Mouse (Mus musculus) liver, postnatal 0 days (tissue): ENCODE results near the gene Lrfn5. TPM values are rescaled to one million over a fixed set of nuclear protein-coding genes. Genes with fewer than 3 reads are reported as not detected.

Experiments used
- ATAC-seq: fragments of 200-750 bp; cut with Nextera tagmentation; 2 replicates; pipeline ENCODE4 v1.8.0; 2017; ENCODE audit warnings: mild to moderate bottlenecking, moderate library complexity
- DNase-seq: peaks from one replicate; pipeline ENCODE4 v3.0.0-alpha.2; 2016
- H3K27ac ChIP-seq: fragments of 300-500 bp; sonication (generic); 2 replicates; pipeline ENCODE4 v1.5.1; 2014; ENCODE audit warnings: antibody characterized with exemption, moderate library complexity, mild to moderate bottlenecking, low read depth
- H3K27me3 ChIP-seq: fragments of 300-500 bp; sonication (generic); 2 replicates; pipeline ENCODE4 v1.6.1; 2014; ENCODE audit warnings: low read length, control low read depth, mixed read lengths; ENCODE audit not compliant: insufficient read depth
- H3K36me3 ChIP-seq: fragments of 300-500 bp; sonication (generic); replicated peaks from 2 replicates; pipeline ENCODE4 v1.6.1; 2014; ENCODE audit warnings: mild to moderate bottlenecking, control low read depth, low read length, moderate library complexity, mixed read lengths; ENCODE audit not compliant: insufficient read depth
- H3K4me1 ChIP-seq: fragments of 300-500 bp; sonication (generic); 2 replicates; pipeline ENCODE4 v1.6.1; 2014; ENCODE audit warnings: antibody characterized with exemption, mild to moderate bottlenecking, control low read depth; ENCODE audit not compliant: insufficient read depth
- H3K4me2 ChIP-seq: fragments of 300-500 bp; sonication (generic); 2 replicates; pipeline ENCODE4 v1.6.1; 2014; ENCODE audit warnings: low read depth, mild to moderate bottlenecking, low read length, moderate library complexity, mixed read lengths
- H3K4me3 ChIP-seq: fragments of 300-500 bp; sonication (generic); 2 replicates; pipeline ENCODE4 v1.5.1; 2014; ENCODE audit warnings: low read depth, low read length
- H3K9ac ChIP-seq: fragments of 300-500 bp; sonication (generic); replicated peaks from 2 replicates; pipeline ENCODE4 v1.6.1; 2014; ENCODE audit warnings: mild to moderate bottlenecking, moderate library complexity
- H3K9me3 ChIP-seq: fragments of 300-500 bp; sonication (generic); 2 replicates; pipeline ENCODE4 v1.6.1; 2016; ENCODE audit warnings: mild to moderate bottlenecking, control low read depth, low read length, mixed read lengths
- CTCF ChIP-seq: sonication (generic); IDR thresholded peaks from 2 replicates; pipeline ENCODE4 v1.5.1; 2016; ENCODE audit warnings: antibody characterized with exemption, low read depth
- EP300 ChIP-seq: IDR thresholded peaks from 2 replicates; pipeline ENCODE4 v1.6.1; 2016; ENCODE audit warnings: antibody characterized with exemption, low read depth, mild to moderate bottlenecking
- WGBS: fragments of 180-500 bp; shearing (Covaris S2); extraction: QIAGEN DNeasy Blood & Tissue Kit; methylation state at CpG from one replicate; pipeline ENCODE4 v1.1.7; 2014; ENCODE audit not compliant: insufficient replicate concordance; 5-methylcytosine and 5-hydroxymethylcytosine counted together
- polyA plus RNA-seq: library from polyadenylated mRNA; unstranded; fragments of >200 nt; fragmentation: Nextera tagmentation; extraction: Ambion mirVana; gene quantifications from 2 replicates; pipeline ENCODE4 v1.2.1, GENCODE M21; 2015

Lrfn5 gene
- polyA plus RNA-seq, 1 experiment from 2014 or later = 0.05 TPM

DNA sequence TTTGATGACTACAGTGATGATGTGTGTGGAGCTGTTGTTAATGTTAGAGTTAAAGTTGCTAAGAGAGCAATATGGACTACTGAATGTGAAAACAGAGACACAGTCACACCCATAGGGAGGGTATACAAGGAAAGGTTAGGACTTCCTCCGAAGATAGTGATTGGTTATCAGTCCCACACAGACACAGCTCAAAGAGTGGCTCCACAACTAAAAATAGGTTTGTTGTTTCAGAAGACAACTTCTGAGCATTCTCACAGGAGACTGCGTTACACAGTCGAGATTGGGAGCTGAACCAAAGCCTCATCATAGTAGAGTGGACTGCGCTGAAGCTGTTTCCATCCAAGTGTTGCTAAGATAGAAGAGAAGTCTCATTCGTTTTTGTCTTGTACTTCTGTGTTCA lies 57.0 kb downstream of the Lrfn5 start:
- ATAC-seq (no peak), DNase-seq (no peak)
- TF ChIP-seq EP300 (no peak), CTCF (no peak)
- Histone ChIP-seq H3K36me3 (no peaks in the 10 kb centered on the region), H3K9me3 (no peaks in the 10 kb centered on the region), H3K27ac (no peak overlapping the region), H3K4me2 (no peak overlapping the region), H3K9ac (no peak overlapping the region), H3K4me3 (no peak overlapping the region), H3K27me3 (no peaks in the 10 kb centered on the region), H3K4me1 (no peaks in the 10 kb centered on the region)
- WGBS = 72% methylated on average over 5 of the region's 5 CpGs

DNA sequence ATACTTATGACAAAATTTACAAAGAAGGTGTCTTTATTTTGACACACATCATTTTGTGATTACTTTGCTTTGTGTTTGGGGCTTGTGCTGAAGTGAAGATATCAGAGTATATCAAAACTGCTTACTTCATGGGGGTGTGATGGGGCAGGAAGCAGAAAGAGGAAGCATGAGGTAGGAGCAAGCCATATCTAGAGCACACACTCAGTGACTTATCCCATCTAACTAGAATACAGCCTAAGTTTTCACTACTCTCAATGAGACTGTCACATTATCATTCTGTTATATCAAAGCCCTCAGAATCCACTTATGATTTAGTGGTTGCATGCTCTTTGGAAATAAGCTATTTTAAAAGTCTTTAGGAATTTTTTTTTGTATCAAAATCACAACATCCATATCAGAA lies 77.4 kb downstream of the Lrfn5 start:
- H3K9me3 ChIP-seq = no peaks in the 10 kb centered on the region
- no peak overlapping the region for H3K4me3 ChIP-seq
- H3K4me1 ChIP-seq = no peaks in the 10 kb centered on the region
- H3K36me3 ChIP-seq = no peaks in the 10 kb centered on the region
- no peak overlapping the region for H3K27ac ChIP-seq
- ATAC-seq (no peak), DNase-seq (no peak)
- H3K4me2 ChIP-seq = no peak overlapping the region
- H3K9ac ChIP-seq = no peak overlapping the region
- H3K27me3 ChIP-seq = no peaks in the 10 kb centered on the region
- no peak for TF ChIP-seq EP300
- no peak for TF ChIP-seq CTCF

GRCm38 (mm10) chr12:61607871-61608270 lies 84.9 kb downstream of the Lrfn5 start:
- Histone ChIP-seq H3K27me3 (no peaks in the 10 kb centered on the region), H3K9me3 (peaks cover 3% of the 10 kb centered on the region; the same call in 1 of the 2 replicates), H3K27ac (no peak overlapping the region), H3K36me3 (no peaks in the 10 kb centered on the region), H3K4me2 (no peak overlapping the region), H3K9ac (no peak overlapping the region), H3K4me1 (no peaks in the 10 kb centered on the region), H3K4me3 (no peak overlapping the region)
- TF ChIP-seq CTCF (no peak), EP300 (no peak)
- ATAC-seq (no peak), DNase-seq (no peak)
- WGBS = 76% methylated on average over 3 of the region's 3 CpGs

GRCm38 (mm10) chr12:61610081-61610480 lies 87.1 kb downstream of the Lrfn5 start:
- H3K36me3 ChIP-seq = no peaks in the 10 kb centered on the region
- no peak for ATAC-seq
- DNase-seq = no peak
- H3K4me1 ChIP-seq = no peaks in the 10 kb centered on the region
- no peak overlapping the region for H3K9ac ChIP-seq
- TF ChIP-seq EP300 = no peak
- TF ChIP-seq CTCF = no peak
- H3K27me3 ChIP-seq = no peaks in the 10 kb centered on the region
- peaks cover 3% of the 10 kb centered on the region; the same call in 1 of the 2 replicates for H3K9me3 ChIP-seq
- no peak overlapping the region for H3K4me2 ChIP-seq
- 53% methylated on average over 1 of the region's 1 CpGs for WGBS
- H3K4me3 ChIP-seq = no peak overlapping the region
- H3K27ac ChIP-seq = no peak overlapping the region

- Histone ChIP-seq H3K9me3 (no peaks in the 10 kb centered on the region), H3K36me3 (no peaks in the 10 kb centered on the region), H3K4me2 (no peak overlapping the region), H3K27me3 (no peaks in the 10 kb centered on the region), H3K27ac (no peak overlapping the region), H3K4me3 (no peak overlapping the region), H3K4me1 (no peaks in the 10 kb centered on the region), H3K9ac (no peak overlapping the region)
- DNase-seq (no peak), ATAC-seq (no peak)
- TF ChIP-seq EP300 (no peak), CTCF (no peak)
Measured at GRCm38 (mm10) chr12:61624532-61624931, 101.6 kb downstream of the Lrfn5 start.

DNA sequence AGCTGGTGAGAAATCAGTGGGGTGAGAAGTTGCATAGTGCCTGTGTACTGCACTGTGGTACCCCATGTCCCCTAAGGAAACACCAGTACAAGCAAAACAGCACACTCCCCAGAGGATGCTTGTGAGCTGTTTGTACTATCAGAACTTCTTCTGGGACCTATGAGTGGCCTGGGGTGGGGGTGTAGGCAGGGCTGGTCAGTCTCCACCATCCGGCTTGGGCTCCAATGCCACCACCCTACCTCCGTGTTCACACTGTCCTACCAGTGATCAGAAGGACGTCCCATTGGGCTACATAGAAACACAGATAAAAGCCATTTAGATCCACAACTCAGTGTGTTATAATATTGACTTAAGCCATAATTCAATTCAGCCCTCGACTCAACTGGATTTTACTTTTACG lies 131.4 kb downstream of the Lrfn5 start:
- H3K4me2 ChIP-seq = no peak overlapping the region
- ATAC-seq (no peak), DNase-seq (no peak)
- H3K36me3 ChIP-seq = no peaks in the 10 kb centered on the region
- 82% methylated on average over 5 of the region's 5 CpGs for WGBS
- no peak overlapping the region for H3K4me3 ChIP-seq
- TF ChIP-seq CTCF (no peak), EP300 (no peak)
- no peaks in the 10 kb centered on the region for H3K27me3 ChIP-seq
- H3K27ac ChIP-seq = no peak overlapping the region
- no peaks in the 10 kb centered on the region for H3K9me3 ChIP-seq
- no peaks in the 10 kb centered on the region for H3K4me1 ChIP-seq
- no peak overlapping the region for H3K9ac ChIP-seq

GRCm38 (mm10) chr12:61723158-61723557 lies 200.2 kb downstream of the Lrfn5 start:
- no peak for DNase-seq
- Histone ChIP-seq H3K27me3 (no peaks in the 10 kb centered on the region), H3K4me3 (no peak overlapping the region), H3K27ac (no peak overlapping the region), H3K4me1 (no peaks in the 10 kb centered on the region), H3K9me3 (no peaks in the 10 kb centered on the region), H3K36me3 (no peaks in the 10 kb centered on the region), H3K9ac (no peak overlapping the region), H3K4me2 (no peak overlapping the region)
- no peak for ATAC-seq
- no peak for TF ChIP-seq CTCF
- no peak for TF ChIP-seq EP300
